Mouse (Mus musculus) spleen, adult 2 months (tissue): ENCODE measurements around the gene Kcnd2.

Experiments
- CTCF ChIP-seq: fragments of 200-500 bp; IDR thresholded peaks from 2 replicates; pipeline ENCODE4 v1.5.1; 2011; ENCODE audit warnings: mild to moderate bottlenecking, inconsistent platforms; ENCODE audit not compliant: insufficient read depth, insufficient read length, insufficient replicate concordance; ENCODE audit errors: extremely low read depth
- POLR2A ChIP-seq: fragments of 200-500 bp; IDR thresholded peaks from 2 replicates; pipeline ENCODE4 v1.6.1; 2011; ENCODE audit warnings: low read depth, low read length, inconsistent platforms

- TF ChIP-seq CTCF = no peak
- no peak for TF ChIP-seq POLR2A
Observed at GRCm38 (mm10) chr6:21597424-21597823, 382.1 kb downstream of the Kcnd2 start.
